Mouse (Mus musculus): ENCODE measurements around the gene Rnf2.

DNA sequence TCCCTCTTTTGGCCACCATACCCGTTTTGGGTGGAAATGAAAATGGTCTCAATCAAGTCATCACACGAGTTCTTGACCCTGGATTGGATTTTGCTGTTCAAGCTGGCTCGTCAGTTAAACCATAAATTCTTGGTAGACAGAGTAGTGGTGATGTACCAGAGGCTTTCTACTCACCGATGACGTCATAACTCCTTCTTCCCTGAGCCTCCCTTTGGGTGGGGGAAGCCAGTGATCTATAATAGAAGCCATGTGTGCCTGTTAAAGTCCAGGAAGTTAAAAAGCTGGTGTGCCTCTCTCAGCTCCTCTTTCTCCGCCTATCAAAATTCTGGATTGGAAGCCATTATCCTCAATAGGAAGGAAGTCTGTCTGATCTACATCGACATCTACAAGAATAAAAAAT lies 49.0 kb upstream of the Rnf2 start:
- TF ChIP-seq CTCF (IDR thresholded peaks at IDR 0.05; ENCODE audit: control insufficient read depth, insufficient read depth, low read length) (no peak), POLR2A (IDR thresholded peaks at IDR 0.05; ENCODE audit: borderline replicate concordance, control insufficient read depth, low read depth, low read length) (no peak)
